Mouse (Mus musculus) E14TG2a.4 (cell line): Measurements from ENCODE around the gene Cd300lb.
"Not testable (repeated sequence)": the region's sequence is repeated elsewhere in the genome, so short reads cannot be mapped to it uniquely, and the experiment has no call there.

Experiments
- H3K27me3 ChIP-seq: 2 replicates; pipeline ENCODE4 v1.6.1; 2014; ENCODE audit warnings: low read length, control low read depth; ENCODE audit not compliant: insufficient read depth
- H3K36me3 ChIP-seq: 2 replicates; pipeline ENCODE4 v1.6.1; 2014; ENCODE audit warnings: low read length, control low read depth; ENCODE audit not compliant: insufficient read depth
- H3K4me1 ChIP-seq: replicated peaks from 2 replicates; pipeline ENCODE4 v1.6.1; 2014; ENCODE audit warnings: low read depth, low read length, control low read depth
- H3K4me3 ChIP-seq: replicated peaks from 2 replicates; pipeline ENCODE4 v1.5.1; 2014; ENCODE audit warnings: mild to moderate bottlenecking, low read length
- H3K9me3 ChIP-seq: 2 replicates; pipeline ENCODE4 v1.6.1; 2014; ENCODE audit warnings: low read length, control low read depth
- CTCF ChIP-seq: conservative IDR thresholded peaks from 2 replicates; pipeline ENCODE4 v1.5.1; 2014; ENCODE audit warnings: low read length
- NANOG ChIP-seq: IDR thresholded peaks from 2 replicates; pipeline ENCODE4 v1.6.1; 2014; ENCODE audit warnings: borderline replicate concordance, low read length, mixed read lengths
- POU5F1 ChIP-seq: IDR thresholded peaks from 2 replicates; pipeline ENCODE4 v1.6.1; 2014; ENCODE audit warnings: low read length, borderline replicate concordance

Cd300lb gene

GRCm38 (mm10) chr11:114923961-114924360 lies 10.2 kb downstream of the Cd300lb start:
- H3K4me1 ChIP-seq: 0 out of 2 replicates have a peak, but pooled peaks cover 4% of the 10 kb centered on the region
- TF ChIP-seq NANOG: no peak
- no peak for TF ChIP-seq POU5F1
- peak; percentile 65 for TF ChIP-seq CTCF
- H3K4me3 ChIP-seq: no peak overlapping the region
- H3K36me3 ChIP-seq: no peaks in the 10 kb centered on the region
- H3K9me3 ChIP-seq: no peaks in the 10 kb centered on the region
- 0 out of 2 replicates have a peak, but pooled peaks cover 3% of the 10 kb centered on the region for H3K27me3 ChIP-seq

- no peaks in the 10 kb centered on the region for H3K36me3 ChIP-seq
- H3K4me1 ChIP-seq: no peaks in the 10 kb centered on the region
- H3K4me3 ChIP-seq: no peak overlapping the region
- H3K9me3 ChIP-seq: no peaks in the 10 kb centered on the region
- TF ChIP-seq POU5F1 (no peak), NANOG (no peak), CTCF (no peak)
- H3K27me3 ChIP-seq: no peaks in the 10 kb centered on the region
Measured at GRCm38 (mm10) chr11:114922439-114922838, 11.7 kb downstream of the Cd300lb start.

GRCm38 (mm10) chr11:114917120-114917519 lies 17.1 kb downstream of the Cd300lb start:
- no peaks in the 10 kb centered on the region for H3K9me3 ChIP-seq
- TF ChIP-seq POU5F1 (no peak), CTCF (no peak), NANOG (no peak)
- H3K36me3 ChIP-seq: no peaks in the 10 kb centered on the region
- no peak overlapping the region for H3K4me3 ChIP-seq
- H3K27me3 ChIP-seq: peaks cover 8% of the 10 kb centered on the region; the same call in 1 of the 2 replicates
- no peaks in the 10 kb centered on the region for H3K4me1 ChIP-seq

GRCm38 (mm10) chr11:114914978-114915377 lies 19.2 kb downstream of the Cd300lb start:
- Histone ChIP-seq H3K9me3 (no peaks in the 10 kb centered on the region), H3K36me3 (no peaks in the 10 kb centered on the region), H3K27me3 (peaks cover 8% of the 10 kb centered on the region; the same call in 1 of the 2 replicates), H3K4me3 (no peak overlapping the region), H3K4me1 (no peaks in the 10 kb centered on the region)
- no peak for TF ChIP-seq NANOG
- no peak for TF ChIP-seq POU5F1
- TF ChIP-seq CTCF: no peak

- Histone ChIP-seq H3K4me3 (no peak overlapping the region), H3K27me3 (peaks cover 8% of the 10 kb centered on the region; the same call in 1 of the 2 replicates), H3K9me3 (peaks cover 4% of the 10 kb centered on the region), H3K4me1 (no peaks in the 10 kb centered on the region), H3K36me3 (no peaks in the 10 kb centered on the region)
- TF ChIP-seq NANOG: no peak
- TF ChIP-seq POU5F1: no peak
- TF ChIP-seq CTCF: peak; percentile 72
Measured at GRCm38 (mm10) chr11:114912847-114913246, 21.3 kb downstream of the Cd300lb start.

GRCm38 (mm10) chr11:114909538-114909937 lies 24.6 kb downstream of the Cd300lb start:
- H3K9me3 ChIP-seq, H3K4me1 ChIP-seq, H3K36me3 ChIP-seq, H3K4me3 ChIP-seq, H3K27me3 ChIP-seq: not testable (repeated sequence)
- TF ChIP-seq CTCF: peak; percentile 43

GRCm38 (mm10) chr11:114908086-114908485 lies 26.1 kb downstream of the Cd300lb start:
- TF ChIP-seq NANOG (no peak), POU5F1 (no peak), CTCF (no peak)
- H3K36me3 ChIP-seq: no peaks in the 10 kb centered on the region
- H3K4me3 ChIP-seq: no peak overlapping the region
- no peaks in the 10 kb centered on the region; the same call in 1 of the 2 replicates for H3K27me3 ChIP-seq
- H3K9me3 ChIP-seq: peaks cover 9% of the 10 kb centered on the region
- no peaks in the 10 kb centered on the region for H3K4me1 ChIP-seq

GRCm38 (mm10) chr11:114907567-114907966 lies 26.6 kb downstream of the Cd300lb start:
- no peak overlapping the region for H3K4me3 ChIP-seq
- peaks cover 9% of the 10 kb centered on the region for H3K9me3 ChIP-seq
- no peaks in the 10 kb centered on the region for H3K4me1 ChIP-seq
- H3K36me3 ChIP-seq: no peaks in the 10 kb centered on the region
- TF ChIP-seq NANOG (no peak), CTCF (no peak), POU5F1 (no peak)
- no peaks in the 10 kb centered on the region; the same call in 1 of the 2 replicates for H3K27me3 ChIP-seq

GRCm38 (mm10) chr11:114903224-114903623 lies 31.0 kb downstream of the Cd300lb start:
- Histone ChIP-seq H3K27me3 (peaks cover 4% of the 10 kb centered on the region), H3K9me3 (peaks cover 9% of the 10 kb centered on the region), H3K4me3 (no peak overlapping the region), H3K36me3 (no peaks in the 10 kb centered on the region), H3K4me1 (no peaks in the 10 kb centered on the region)
- TF ChIP-seq NANOG (no peak), POU5F1 (no peak), CTCF (no peak)
